Mouse (Mus musculus) heart, postnatal 0 days (tissue): ENCODE measurements around the gene Gsk3a.
A peak's percentile ranks its signal among the peaks of the same experiment; 100 is the strongest.

Experiments used
- CTCF ChIP-seq: IDR thresholded peaks from 2 replicates; pipeline ENCODE4 v1.5.1; 2016; ENCODE audit warnings: antibody characterized with exemption, control low read depth, low read depth
- EP300 ChIP-seq: IDR thresholded peaks from 2 replicates; pipeline ENCODE4 v1.6.1; 2016; ENCODE audit warnings: antibody characterized with exemption, low read depth

DNA sequence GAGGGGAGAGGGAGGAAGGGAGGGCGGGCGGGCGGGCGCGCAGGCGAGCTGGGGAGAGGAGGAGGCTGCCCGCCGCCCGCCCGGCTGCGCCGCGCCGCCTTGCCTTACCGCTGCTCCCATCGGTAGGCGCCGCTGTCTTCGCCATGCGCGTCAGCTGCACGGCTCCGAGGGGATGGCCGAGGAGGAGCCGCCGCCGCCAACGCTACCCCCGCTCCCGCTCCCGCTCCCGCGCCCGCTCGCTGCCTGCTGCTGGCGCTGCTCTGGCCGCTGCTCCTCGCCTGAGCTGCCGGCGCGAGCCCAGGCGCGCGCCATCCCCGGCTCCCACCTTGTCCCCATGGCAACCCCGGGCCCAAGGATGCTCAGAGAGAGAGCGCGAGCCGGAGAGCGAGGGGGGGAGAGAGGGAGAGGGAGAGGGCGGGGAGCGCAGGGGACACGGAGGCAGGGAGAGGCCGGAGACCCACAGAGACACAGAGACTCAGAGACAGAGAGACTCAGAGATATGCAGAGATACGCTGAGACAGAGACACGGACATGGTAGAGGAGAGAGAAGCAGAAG, 58.0 kb downstream of the Gsk3a start, which contains the start of gene Pou2f2:
- TF ChIP-seq CTCF (peak; percentile 30), EP300 (no peak)
